Mouse (Mus musculus) intestine, embryonic 15.5 days (tissue): ENCODE results near the gene Nmur1. TPM values are rescaled to one million over a fixed set of nuclear protein-coding genes. Genes with fewer than 3 reads are reported as not detected.
"Not testable (repeated sequence)": the region's sequence is repeated elsewhere in the genome, so short reads cannot be mapped to it uniquely, and the experiment has no call there.

Experiments used
- ATAC-seq: fragments of 200-750 bp; cut with Nextera tagmentation; 2 replicates; pipeline ENCODE4 v1.8.0; 2017; ENCODE audit warnings: moderate TSS enrichment, moderate library complexity
- H3K27ac ChIP-seq: fragments of 300-500 bp; sonication (generic); 2 replicates; pipeline ENCODE4 v1.5.1; 2015; ENCODE audit warnings: mild to moderate bottlenecking, inconsistent platforms
- H3K27me3 ChIP-seq: fragments of 300-500 bp; sonication (generic); replicated peaks from 2 replicates; pipeline ENCODE4 v1.6.1; 2015; ENCODE audit warnings: inconsistent platforms
- H3K36me3 ChIP-seq: fragments of 300-500 bp; sonication (generic); 2 replicates; pipeline ENCODE4 v1.6.1; 2015; ENCODE audit warnings: inconsistent platforms
- H3K4me1 ChIP-seq: fragments of 300-500 bp; sonication (generic); replicated peaks from 2 replicates; pipeline ENCODE4 v1.6.1; 2015; ENCODE audit warnings: inconsistent platforms
- H3K4me2 ChIP-seq: fragments of 300-500 bp; sonication (generic); replicated peaks from 2 replicates; pipeline ENCODE4 v1.6.1; 2015; ENCODE audit warnings: mild to moderate bottlenecking, inconsistent platforms
- H3K4me3 ChIP-seq: fragments of 300-500 bp; sonication (generic); replicated peaks from 2 replicates; pipeline ENCODE4 v1.5.1; 2015; ENCODE audit warnings: inconsistent platforms
- H3K9ac ChIP-seq: fragments of 300-500 bp; sonication (generic); 2 replicates; pipeline ENCODE4 v1.6.1; 2015; ENCODE audit warnings: inconsistent platforms
- H3K9me3 ChIP-seq: fragments of 300-500 bp; sonication (generic); 2 replicates; pipeline ENCODE4 v1.6.1; 2016; ENCODE audit warnings: inconsistent platforms
- WGBS: fragments of 180-500 bp; shearing (Covaris S2); methylation state at CpG from one replicate; pipeline ENCODE4 v1.1.7; 2015; 5-methylcytosine and 5-hydroxymethylcytosine counted together
- polyA plus RNA-seq: library from polyadenylated mRNA; unstranded; fragments of >200 nt; fragmentation: Nextera tagmentation; extraction: Ambion mirVana; gene quantifications from 2 replicates; pipeline ENCODE4 v1.2.1, GENCODE M21; 2015

Gene Nmur1
- 0.27 and 0.36 TPM in 2 replicates for polyA plus RNA-seq

DNA sequence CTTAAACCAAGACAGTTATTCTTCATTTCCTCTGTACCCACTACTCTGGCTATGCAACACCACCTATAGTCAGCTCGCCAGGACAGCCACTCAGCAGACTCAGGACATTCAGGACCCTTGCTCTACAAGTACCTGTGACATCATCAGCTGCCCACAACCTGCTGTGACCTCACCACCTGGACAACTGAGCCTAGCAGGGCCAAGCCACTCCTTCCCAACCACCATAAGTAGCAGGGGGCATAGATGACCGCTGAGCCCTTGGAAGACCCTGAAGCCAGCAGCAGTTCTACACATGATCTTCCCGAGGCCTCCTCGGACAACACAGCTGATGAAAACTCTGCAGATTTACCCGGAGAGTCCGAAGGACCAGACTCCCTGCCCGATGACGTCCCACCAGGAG, at the start of gene Nmur1, which contains the start of gene Tex44:
Nmur1 (minus strand) TSS at position 101 of the 400 bp plus-strand sequence.
Tex44 (plus strand) TSS at position 202 of the 400 bp plus-strand sequence.
- ATAC-seq, result no peak
- Histone ChIP-seq H3K4me1 (0 out of 2 replicates have a peak, but pooled peaks cover 2% of the 10 kb centered on the region), H3K9ac (no peak within 1 kb of the TSS), H3K9me3 (no peaks in the 10 kb centered on the region), H3K27ac (no peak within 1 kb of the TSS), H3K4me2 (no peak within 1 kb of the TSS), H3K4me3 (no peak within 1 kb of the TSS), H3K27me3 (no peaks in the 10 kb centered on the region), H3K36me3 (no peaks in the 10 kb centered on the region)
- WGBS, result 89% methylated on average over 8 of the region's 8 CpGs

DNA sequence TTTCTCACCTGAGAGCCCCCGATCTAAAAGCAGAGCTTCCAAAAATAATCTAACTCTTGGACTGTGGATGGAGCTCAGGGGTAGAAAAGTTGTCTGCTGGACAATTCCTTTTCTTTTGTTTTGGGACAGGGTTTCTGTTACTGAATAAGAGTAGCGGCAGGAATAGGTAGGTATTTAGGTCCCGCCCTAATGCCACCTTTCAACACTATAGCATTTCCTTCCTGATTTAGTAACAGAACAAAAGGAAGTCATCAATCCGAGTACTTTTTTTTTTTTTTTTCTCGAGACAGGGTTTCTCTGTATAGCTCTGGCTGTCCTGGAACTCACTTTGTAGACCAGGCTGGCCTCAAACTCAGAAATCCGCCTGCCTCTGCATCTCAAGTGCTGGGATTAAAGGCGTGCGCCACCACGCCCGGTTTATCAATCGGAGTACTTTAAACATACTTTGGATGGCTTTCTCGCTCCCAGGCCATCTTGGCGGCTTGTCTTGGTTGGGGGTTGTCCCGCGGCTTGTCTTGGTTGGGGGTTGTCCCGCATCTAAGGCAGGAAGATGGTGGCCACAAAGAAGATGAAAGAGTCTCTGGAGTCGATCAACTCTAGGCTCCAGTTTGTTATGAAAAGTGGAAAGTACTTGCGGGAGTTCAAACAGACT, 47.2 kb upstream of the Nmur1 start:
- Histone ChIP-seq H3K4me2 (no peak overlapping the region), H3K4me3 (no peak overlapping the region), H3K9ac (no peak overlapping the region), H3K9me3 (no peaks in the 10 kb centered on the region), H3K27me3 (no peaks in the 10 kb centered on the region), H3K4me1 (peaks cover 6% of the 10 kb centered on the region), H3K36me3 (no peaks in the 10 kb centered on the region), H3K27ac (peak overlapping the region; percentile 93)
- WGBS, result 91% methylated on average over 18 of the region's 18 CpGs
- ATAC-seq, result no peak

DNA sequence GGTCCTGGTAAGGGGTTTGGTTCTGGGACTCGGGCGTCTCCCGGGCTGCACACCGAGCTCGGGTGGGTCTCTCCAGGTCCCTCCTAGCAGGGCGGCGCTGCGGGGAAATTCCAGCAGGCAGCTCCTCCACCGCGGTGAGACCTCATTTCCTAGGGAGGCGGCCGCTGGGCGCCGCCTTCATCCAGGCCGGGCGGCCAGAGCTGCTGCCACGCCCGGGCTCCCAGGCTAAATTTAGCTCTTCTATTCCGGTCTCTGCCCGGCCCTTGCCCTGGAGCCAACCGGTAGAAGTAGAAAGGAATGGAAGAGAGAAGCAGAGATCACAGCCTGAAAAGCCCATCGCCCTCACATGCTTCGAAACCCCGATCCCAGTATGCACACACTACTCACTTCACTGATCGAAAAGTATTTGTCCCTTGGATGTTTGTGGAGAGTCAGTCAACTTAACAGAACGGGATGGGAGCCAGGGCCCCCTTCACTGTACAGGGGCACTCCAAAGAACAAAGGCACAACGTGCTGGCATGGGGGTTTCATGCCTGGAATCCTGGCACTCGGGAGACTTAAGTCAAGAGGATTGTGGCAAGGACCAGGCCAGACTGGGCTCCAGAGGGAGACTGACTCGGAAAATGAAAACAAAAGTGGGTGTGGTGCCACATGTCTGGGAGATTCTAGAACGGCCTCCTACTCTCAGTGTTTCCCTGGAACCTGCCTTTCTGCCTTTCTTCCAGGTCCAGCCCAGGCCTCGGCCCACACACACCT, 46.3 kb upstream of the Nmur1 start:
- H3K27me3 ChIP-seq, result no peaks in the 10 kb centered on the region
- WGBS, result 12% methylated on average over 31 of the region's 31 CpGs
- H3K4me2 ChIP-seq, result peak overlapping the region; percentile 60
- peak overlapping the region; percentile 10; the same call in 1 of the 2 replicates for H3K4me3 ChIP-seq
- H3K9me3 ChIP-seq, result no peaks in the 10 kb centered on the region
- H3K4me1 ChIP-seq, result peaks cover 6% of the 10 kb centered on the region
- H3K27ac ChIP-seq, result peak overlapping the region; percentile 93
- peak overlapping the region; percentile 47 for H3K9ac ChIP-seq
- no peaks in the 10 kb centered on the region for H3K36me3 ChIP-seq
- peak; percentile 88 for ATAC-seq

DNA sequence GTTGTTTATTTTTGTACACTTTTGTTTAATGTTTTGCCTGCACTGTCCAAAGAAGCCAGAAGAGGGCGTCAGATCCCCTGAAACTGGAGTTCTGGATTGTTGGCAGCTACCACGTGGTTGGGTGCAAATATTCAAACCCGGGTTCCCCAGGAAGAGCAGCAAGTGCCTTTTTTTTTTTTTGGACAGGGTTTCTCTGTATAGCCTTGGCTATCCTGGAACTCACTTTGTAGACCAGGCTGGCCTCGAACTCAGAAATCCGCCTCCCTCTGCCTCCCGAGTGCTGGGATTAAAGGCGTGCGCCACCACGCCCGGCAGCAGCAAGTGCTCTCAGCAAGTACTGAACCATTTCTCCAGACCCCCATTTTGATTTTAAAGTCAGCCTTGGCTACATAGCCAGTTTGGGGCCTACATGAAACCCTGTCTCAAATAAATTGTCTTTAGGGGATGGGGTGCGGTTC, 45.5 kb upstream of the Nmur1 start:
- H3K4me3 ChIP-seq, H3K9me3 ChIP-seq, H3K27me3 ChIP-seq, H3K36me3 ChIP-seq, ATAC-seq, H3K4me1 ChIP-seq, H3K9ac ChIP-seq: not testable (repeated sequence)
- Histone ChIP-seq H3K27ac (peak overlapping the region; percentile 93), H3K4me2 (peak overlapping the region; percentile 60; the same call in 1 of the 2 replicates)
- 68% methylated on average over 11 of the region's 11 CpGs for WGBS

DNA sequence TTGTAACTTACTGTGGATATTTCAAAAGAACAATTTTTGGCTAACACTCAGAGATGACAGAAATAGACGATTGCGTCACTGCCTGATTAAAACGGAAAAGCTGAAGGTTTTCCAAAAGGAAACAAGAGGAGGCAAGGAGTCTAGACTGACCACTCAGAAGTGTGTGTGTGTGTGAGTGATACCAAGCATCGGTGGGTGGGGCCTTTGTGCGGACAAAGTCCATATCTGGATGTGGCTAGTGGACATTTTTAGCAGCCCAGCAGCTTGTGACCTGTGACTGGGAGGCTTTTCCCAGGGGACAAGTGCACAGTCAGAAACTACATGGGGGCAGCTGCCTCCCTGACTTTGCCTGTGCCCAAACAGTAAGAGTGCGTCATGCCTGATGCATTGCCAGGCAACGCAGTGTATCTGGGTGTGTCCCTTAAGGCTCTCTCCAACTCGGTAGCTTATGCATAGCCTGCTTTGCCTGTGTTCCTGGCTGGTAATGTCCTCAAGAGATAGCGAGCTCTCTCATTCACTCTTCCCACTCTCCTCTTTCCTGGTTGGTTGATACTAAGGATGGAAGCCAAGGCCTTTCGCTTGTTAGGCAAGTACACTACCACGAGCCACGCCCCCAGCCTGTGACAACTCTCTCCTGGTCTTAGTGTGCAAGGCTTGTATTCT, 44.6 kb upstream of the Nmur1 start:
- peak; percentile 73 for ATAC-seq
- no peak overlapping the region for H3K9ac ChIP-seq
- no peak overlapping the region for H3K4me3 ChIP-seq
- WGBS, result 57% methylated on average over 12 of the region's 12 CpGs
- peak overlapping the region; percentile 93 for H3K27ac ChIP-seq
- H3K27me3 ChIP-seq, result no peaks in the 10 kb centered on the region
- peak overlapping the region; percentile 12; the same call in 1 of the 2 replicates for H3K4me2 ChIP-seq
- peaks cover 6% of the 10 kb centered on the region for H3K4me1 ChIP-seq
- no peaks in the 10 kb centered on the region for H3K9me3 ChIP-seq
- no peaks in the 10 kb centered on the region for H3K36me3 ChIP-seq

DNA sequence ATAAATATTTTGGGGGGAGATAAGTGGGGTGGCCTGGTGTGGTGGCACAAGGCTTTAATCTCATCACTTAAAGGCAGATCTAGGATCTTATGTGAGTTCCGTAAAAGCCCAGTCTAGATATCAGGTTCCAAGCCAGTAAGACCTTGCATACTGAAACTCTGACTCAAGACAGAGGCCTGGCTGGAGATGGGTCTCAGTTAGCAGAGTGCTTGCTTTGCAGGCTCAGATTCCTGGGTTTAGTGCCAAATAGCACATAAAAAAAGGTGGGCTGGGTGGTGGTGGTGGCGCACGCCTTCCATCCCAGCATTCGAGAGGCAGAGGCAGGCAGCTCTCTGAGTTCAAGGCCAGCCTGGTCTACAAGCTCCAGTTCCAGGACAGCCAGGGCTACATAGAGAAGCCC, 43.8 kb upstream of the Nmur1 start:
- no peak overlapping the region for H3K4me2 ChIP-seq
- no peak overlapping the region; the same call in 1 of the 2 replicates for H3K27ac ChIP-seq
- no peak for ATAC-seq
- no peak overlapping the region for H3K4me3 ChIP-seq
- no peaks in the 10 kb centered on the region for H3K9me3 ChIP-seq
- 95% methylated on average over 4 of the region's 4 CpGs for WGBS
- no peaks in the 10 kb centered on the region for H3K36me3 ChIP-seq
- peaks cover 9% of the 10 kb centered on the region for H3K4me1 ChIP-seq
- no peaks in the 10 kb centered on the region for H3K27me3 ChIP-seq
- H3K9ac ChIP-seq, result no peak overlapping the region

DNA sequence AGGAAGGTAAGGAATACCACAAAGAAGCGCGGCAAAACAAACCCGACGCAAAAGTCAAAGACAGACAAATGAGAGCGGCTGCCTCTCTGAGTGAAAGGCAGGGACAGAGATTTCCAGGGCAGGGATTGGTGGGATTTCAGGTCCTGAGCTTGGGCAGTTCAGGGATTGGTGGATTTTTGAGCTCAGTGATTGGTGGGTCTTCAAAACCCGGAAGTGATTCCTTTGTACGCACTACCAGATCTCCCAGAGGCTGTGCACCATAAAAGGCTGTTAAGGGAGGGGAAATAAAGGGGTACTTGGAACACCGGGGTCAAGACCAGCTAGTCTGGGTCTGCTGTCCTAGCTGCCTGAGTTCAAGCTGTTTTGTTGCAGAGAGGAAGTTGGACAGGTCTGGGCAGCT, 41.4 kb upstream of the Nmur1 start:
- WGBS, result 85% methylated on average over 8 of the region's 8 CpGs
- no peak for ATAC-seq
- Histone ChIP-seq H3K4me2 (no peak overlapping the region), H3K4me1 (peaks cover 13% of the 10 kb centered on the region), H3K27me3 (no peaks in the 10 kb centered on the region), H3K9me3 (no peaks in the 10 kb centered on the region), H3K27ac (no peak overlapping the region), H3K4me3 (no peak overlapping the region), H3K36me3 (no peaks in the 10 kb centered on the region), H3K9ac (no peak overlapping the region)

DNA sequence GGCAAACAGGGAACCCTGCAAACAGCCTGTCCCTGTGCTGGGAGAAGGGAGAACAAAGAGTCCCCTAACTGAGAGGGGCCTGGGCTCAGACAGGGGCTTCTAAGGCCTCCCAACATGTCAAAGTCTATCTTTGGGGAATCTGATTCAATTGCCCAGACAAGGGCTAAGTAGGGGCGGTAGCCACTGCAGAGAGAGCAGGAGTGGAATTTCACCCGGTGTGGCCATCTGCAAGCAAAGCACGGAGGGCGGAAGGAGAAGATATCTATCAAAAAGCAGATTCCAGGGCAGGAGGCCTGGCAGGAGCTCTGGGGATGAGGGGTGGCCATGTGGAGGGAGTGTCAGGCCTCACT, 38.8 kb upstream of the Nmur1 start:
- H3K9ac ChIP-seq, result 0 out of 2 replicates have a peak overlapping the region, but pooled peaks have one; percentile 11
- ATAC-seq, result 0 out of 2 replicates have a peak, but pooled peaks have one; percentile 13
- 29% methylated on average over 4 of the region's 4 CpGs for WGBS
- H3K4me2 ChIP-seq, result no peak overlapping the region
- H3K9me3 ChIP-seq, result no peaks in the 10 kb centered on the region
- H3K27me3 ChIP-seq, result no peaks in the 10 kb centered on the region
- H3K36me3 ChIP-seq, result no peaks in the 10 kb centered on the region
- peaks cover 7% of the 10 kb centered on the region for H3K4me1 ChIP-seq
- H3K27ac ChIP-seq, result peak overlapping the region; percentile 77
- H3K4me3 ChIP-seq, result no peak overlapping the region

DNA sequence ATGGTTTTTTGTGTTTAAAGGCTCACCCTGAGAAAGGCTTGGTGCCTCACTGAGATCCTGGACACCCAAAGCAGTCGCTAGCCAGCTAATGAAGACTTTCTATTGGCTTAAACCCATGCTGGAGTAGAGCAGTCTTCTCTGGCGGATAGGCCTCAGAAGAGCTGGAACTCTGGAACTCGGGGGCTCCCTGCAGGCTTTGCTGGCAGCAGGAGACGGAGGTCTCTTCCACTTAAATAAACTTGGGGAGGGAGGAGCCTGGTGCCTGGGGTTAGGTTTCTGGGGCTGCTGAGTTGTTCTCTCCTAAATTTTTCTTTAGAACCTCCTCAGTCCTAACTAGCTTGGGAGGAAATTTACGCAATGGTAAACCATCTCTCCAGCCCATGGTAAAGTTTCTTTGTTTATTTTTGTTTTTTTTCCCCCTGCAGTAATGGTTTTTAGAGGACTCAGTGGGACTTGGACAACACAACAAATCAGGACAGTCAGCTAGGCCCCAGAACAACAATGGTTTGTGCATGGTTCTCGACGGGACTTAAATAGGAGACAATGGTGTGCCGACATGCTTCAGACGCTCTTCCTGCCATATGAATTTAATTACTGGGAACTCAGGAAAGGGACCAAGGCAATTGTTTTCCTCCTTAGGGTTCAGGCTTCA, 38.3 kb upstream of the Nmur1 start:
- Histone ChIP-seq H3K4me2 (no peak overlapping the region), H3K27me3 (no peaks in the 10 kb centered on the region), H3K9me3 (no peaks in the 10 kb centered on the region), H3K36me3 (no peaks in the 10 kb centered on the region), H3K4me1 (peaks cover 7% of the 10 kb centered on the region), H3K4me3 (no peak overlapping the region), H3K9ac (0 out of 2 replicates have a peak overlapping the region, but pooled peaks have one; percentile 11), H3K27ac (peak overlapping the region; percentile 77)
- 59% methylated on average over 9 of the region's 9 CpGs for WGBS
- ATAC-seq, result 0 out of 2 replicates have a peak, but pooled peaks have one; percentile 11

DNA sequence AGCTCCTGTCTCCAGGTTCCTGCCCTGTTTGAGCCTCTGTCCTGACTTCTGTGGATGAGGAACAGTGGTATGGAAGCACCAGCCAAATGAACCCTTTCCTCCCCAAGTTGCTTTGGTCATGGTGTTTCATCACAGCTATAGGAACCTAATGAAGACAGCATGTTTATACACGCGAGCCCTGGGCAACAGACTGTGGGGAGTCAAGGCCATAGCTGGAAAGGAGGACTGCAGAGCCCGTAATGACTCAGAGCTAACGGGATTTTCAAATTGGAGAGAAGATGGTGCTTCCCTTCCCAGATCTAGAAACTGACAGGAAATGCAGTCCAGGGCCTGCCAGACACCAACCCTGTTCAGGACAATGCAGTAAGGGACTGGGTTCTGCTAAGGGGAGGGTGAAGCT, 33.3 kb upstream of the Nmur1 start:
- Histone ChIP-seq H3K36me3 (no peaks in the 10 kb centered on the region), H3K4me1 (no peaks in the 10 kb centered on the region), H3K4me2 (no peak overlapping the region), H3K4me3 (no peak overlapping the region), H3K27me3 (no peaks in the 10 kb centered on the region), H3K27ac (no peak overlapping the region), H3K9ac (no peak overlapping the region), H3K9me3 (no peaks in the 10 kb centered on the region)
- no peak for ATAC-seq
- WGBS, result 71% methylated on average over 4 of the region's 4 CpGs

DNA sequence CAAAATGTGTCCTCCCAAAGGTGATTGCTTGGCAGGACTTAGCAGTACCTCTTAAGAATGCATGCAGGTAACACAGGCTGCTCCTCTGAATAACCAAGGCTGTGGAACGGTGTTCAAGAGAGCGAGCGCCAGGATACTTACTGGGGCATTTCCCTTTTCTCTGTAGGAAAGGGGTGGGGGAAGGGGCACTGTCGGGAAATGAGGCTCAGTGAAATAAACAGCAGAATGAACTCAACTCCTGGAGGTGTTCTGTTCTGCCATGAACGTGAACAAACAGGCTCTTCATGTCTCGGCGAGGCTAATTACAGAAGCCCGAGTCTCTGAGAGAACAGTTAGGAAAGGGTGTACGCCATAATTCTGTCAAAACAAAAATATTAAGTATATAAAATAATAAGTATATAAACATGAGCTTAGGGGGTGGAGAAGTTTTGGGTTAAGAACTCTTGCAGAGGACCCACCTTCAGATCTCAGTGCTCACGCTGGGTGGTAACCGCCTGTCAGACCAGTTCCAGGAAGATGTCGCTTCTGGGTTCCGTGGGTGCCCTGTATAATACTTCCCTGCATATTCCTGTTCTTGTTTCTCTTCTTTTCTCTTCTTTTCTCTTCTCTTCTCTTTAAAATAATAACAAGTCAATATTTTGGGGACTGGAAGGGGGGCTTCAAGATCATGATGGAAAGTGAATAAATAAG, 31.0 kb upstream of the Nmur1 start:
- 51% methylated on average over 13 of the region's 13 CpGs for WGBS
- H3K4me1 ChIP-seq, result no peaks in the 10 kb centered on the region
- ATAC-seq, result no peak
- no peaks in the 10 kb centered on the region for H3K27me3 ChIP-seq
- no peaks in the 10 kb centered on the region for H3K36me3 ChIP-seq
- H3K4me3 ChIP-seq, result no peak overlapping the region
- H3K9ac ChIP-seq, result no peak overlapping the region
- H3K9me3 ChIP-seq, result no peaks in the 10 kb centered on the region
- no peak overlapping the region for H3K27ac ChIP-seq
- no peak overlapping the region for H3K4me2 ChIP-seq
